Mouse (Mus musculus) kidney, postnatal 14 days (tissue): Measurements from ENCODE around the gene Vpreb1.

Experiments used
- DNase-seq: peaks from one replicate; pipeline ENCODE4 v3.0.0; 2022; ENCODE audit warnings: mixed read lengths

The Vpreb1 gene

DNA sequence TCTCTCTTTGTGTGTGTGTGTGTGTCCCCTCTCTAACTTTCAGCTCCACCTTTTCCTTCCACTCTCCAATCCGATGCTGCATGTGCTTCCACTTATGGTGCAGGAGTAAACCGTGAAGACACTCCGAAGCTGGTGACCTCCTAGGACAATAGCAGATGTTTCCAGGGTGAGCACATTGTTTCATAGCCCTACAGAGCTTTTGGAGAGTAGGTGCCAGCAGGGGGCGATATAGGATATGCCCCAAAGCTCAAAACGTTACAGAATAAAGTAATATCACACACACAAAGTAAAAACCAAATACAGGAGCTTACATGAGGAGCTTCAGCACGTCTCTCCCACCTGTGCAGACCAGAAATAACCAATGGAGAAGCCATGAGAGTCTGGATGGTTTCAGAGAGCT is 15.8 kb downstream of the Vpreb1 start:
- DNase-seq = peak; percentile 74

DNA sequence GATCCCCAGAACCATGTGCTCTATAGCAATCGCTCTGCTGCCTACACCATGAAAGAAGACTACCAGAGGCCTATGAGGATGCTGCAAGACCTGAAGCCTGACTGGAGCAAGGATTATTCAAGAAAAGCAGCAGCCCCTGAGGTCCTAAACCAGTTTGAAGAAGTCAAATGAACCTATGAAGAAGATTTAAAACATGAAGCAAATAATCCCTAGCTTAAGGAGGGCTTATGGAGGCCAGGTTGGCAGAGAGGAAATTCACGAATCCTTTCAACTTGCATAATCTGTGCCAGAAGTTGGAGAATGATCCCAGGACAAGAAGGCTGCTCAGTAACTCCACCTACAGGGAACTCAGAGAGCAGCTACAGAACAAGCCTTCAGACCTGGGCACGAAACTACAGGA is 18.2 kb downstream of the Vpreb1 start:
- no peak for DNase-seq

DNA sequence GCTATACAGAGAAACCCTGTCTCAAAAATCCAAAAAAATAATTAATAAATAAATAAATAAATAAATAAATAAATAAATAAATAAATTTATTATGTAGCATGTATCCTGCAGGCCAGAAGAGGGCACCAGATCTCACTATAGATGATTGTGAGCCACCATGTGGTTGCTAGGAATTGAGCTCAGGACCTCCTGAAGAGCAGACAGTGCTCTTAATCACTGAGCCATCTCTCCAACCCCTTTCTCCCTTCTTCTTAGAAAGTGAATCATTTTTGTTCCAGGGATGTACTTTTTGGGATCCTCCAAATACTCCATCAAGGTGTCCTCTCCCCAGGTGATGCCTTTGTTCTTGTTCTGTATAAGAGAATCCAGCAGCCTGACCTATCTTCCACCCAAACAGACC is 21.4 kb downstream of the Vpreb1 start:
- no peak for DNase-seq

DNA sequence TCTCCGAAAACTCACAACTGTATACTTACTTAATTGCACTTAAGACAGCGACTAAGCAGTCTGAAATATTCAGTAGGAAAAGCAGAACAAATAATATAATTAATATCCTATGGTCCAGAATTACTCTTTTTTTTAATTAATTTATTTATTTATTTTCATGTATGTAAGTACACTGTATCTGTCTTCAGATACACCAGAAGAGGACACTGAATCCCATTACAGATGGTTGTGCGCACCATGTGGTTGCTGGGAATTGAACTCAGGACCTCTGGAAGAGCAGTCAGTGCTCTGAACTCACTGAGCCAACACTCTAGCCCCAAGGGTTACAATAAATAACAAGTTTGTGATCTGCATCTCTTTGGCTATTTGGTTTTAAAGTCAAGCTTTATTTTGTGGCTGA is 41.0 kb downstream of the Vpreb1 start:
- no peak for DNase-seq

DNA sequence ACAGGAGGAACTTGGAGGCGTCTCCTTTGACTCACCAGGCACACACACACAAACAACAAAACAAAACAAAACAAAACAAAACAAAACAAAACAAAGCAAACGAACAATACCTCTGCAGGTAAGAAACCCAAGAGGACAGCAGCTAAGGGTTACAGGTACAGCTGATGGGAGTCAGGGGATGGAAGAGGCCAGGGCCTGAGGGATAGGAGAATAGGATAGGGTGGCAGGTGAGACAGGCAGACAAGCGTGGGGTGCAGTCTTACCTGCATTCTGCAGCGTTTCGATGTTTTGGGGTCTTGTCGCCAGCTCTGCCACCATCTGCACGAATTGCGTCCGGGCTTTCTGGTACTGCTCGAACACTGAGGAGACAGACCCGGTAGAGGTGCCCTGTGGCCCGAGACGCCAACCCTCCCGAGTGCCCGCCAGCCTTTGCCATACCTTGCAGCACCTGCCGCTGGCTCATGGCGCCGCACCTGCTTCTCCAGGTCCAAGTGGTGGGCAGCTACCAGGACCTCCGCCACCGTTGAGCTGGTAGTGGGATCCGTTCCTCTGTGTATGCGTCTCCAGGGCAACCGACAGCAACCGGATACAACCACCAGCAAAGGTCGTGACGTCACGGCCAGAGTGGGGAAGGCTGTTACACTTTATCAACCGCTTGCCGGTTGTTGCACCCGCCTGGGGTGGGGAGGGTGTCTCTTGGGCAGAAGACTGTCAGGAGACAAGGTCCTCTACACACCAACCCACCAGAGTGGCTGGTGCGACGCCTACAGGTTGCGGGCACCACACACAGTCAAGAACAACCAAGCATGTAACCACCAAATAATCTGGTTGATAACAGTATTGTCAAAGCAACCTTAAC is 41.7 kb downstream of the Vpreb1 start, which contains the start of gene Spag6l:
Spag6l (minus strand) TSS at position 700 of the 859 bp plus-strand sequence.
- DNase-seq = peak; percentile 53

DNA sequence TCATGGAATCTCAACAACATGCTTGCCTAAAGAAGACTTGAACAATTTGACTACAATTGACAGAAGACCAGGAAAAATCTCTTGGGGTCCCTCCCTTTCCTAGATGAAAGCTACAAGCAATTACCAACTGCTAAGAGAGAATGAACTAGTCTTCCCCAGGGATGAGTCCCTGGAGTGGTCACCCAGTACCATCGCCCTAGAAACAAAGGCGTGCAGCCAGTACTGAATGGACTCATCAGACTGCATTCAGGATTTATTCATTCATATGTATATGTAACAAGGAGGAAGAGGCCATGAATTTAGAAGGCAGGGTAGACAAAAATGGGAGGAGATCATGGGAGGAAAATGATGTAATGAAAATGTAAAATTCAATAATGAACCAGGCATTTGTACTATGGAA is 44.4 kb downstream of the Vpreb1 start:
- DNase-seq = no peak

DNA sequence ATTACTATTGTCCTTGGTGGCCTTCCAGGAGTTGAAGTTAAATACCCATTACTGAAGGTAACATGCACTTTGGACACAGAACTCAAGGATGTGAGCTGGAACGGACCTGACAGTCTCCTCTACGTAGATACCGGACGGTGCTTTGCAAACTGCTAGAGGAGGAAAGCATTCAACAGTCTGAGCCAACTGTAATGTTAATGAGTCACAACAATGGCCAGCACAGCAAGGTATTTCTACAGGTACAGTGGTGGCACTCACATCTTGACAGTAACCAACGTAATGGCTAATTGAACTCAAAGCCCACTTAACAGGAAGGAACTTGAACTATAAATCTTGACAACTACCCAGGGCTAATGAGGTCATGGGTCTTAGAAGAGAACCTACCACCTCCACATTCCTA is 45.2 kb downstream of the Vpreb1 start:
- DNase-seq = no peak
